Mouse (Mus musculus) Muller cell, postnatal 12 days (primary cell): ENCODE data around the gene Olfr516.

Experiments
- DNase-seq: peaks from one replicate; pipeline ENCODE4 v3.0.0-alpha.2; 2015; ENCODE audit errors: inconsistent ontology term

Gene Olfr516

DNA sequence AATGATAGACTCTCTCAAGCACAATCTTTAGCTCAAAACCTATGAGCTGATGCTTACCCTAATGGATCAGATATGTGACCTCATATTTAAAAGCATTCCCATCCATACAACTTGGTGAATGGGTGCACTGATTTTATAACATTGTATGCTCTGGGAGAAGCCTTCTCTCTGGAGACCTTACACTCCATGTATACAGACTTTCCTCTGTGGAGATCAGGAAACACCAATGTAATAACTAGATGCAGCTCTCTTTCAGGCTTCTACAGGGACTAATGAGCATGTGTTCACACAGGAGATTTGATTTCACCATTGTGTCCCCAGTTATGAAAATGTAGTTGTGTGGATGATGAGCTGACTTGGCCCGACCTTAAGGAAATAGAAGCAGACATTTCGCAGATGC lies at the start of gene Olfr516:
Olfr516 (minus strand) TSS at position 101 of the 400 bp plus-strand sequence.
- no peak for DNase-seq

DNA sequence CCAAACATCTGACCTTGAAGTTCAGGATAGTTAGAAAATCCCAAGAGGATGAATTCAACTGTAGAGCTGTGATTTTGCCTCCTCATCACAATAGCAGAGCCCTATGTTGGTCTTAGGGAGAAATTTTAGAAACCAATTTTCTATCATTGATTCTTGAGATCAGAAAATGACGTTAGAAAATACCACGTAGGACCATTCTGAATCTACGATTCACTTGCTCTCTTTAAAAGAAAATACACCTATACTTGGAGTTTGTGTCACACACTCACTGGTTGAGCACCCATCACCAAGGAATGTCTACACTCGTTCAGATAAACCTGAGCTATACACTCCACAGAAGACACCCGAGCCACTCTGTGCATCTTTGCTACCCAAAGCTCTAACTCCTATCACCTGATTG lies 44.0 kb upstream of the Olfr516 start, which contains the start of gene Olfr519:
Olfr519 (minus strand) TSS at position 101 of the 400 bp plus-strand sequence.
- no peak for DNase-seq

- no peak for DNase-seq
Observed at GRCm38 (mm10) chr7:108884906-108885305, 34.6 kb upstream of the Olfr516 start, which contains the start of gene Olfr518. TSS of gene Olfr518 (minus strand) at chr7:108885006.

GRCm38 (mm10) chr7:108872279-108872678 lies 21.9 kb upstream of the Olfr516 start, which contains the start of gene Olfr517:
TSS of gene Olfr517 (minus strand) at chr7:108872379.
- no peak for DNase-seq

DNA sequence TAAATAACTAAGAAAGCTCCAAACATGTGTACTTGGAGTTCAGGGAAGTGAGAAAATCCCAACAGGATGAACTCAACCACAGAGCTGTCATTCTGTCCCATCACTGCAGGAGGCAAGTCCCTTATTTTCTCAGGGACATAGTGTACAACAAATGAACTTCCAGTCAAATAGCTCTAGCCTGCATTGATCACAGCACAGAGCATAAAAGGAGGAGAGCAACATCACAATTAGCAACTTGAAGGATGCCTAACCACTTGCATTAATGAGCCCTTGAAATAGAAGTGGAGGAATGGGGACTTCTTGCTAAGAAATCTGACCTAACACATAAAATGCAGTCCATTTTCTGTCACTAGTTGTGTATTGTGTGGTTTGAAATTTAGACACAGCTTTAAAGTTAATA lies 24.4 kb downstream of the Olfr516 start, which contains the start of gene Olfr514:
Olfr514 (minus strand) TSS at position 101 of the 400 bp plus-strand sequence.
- no peak for DNase-seq

DNA sequence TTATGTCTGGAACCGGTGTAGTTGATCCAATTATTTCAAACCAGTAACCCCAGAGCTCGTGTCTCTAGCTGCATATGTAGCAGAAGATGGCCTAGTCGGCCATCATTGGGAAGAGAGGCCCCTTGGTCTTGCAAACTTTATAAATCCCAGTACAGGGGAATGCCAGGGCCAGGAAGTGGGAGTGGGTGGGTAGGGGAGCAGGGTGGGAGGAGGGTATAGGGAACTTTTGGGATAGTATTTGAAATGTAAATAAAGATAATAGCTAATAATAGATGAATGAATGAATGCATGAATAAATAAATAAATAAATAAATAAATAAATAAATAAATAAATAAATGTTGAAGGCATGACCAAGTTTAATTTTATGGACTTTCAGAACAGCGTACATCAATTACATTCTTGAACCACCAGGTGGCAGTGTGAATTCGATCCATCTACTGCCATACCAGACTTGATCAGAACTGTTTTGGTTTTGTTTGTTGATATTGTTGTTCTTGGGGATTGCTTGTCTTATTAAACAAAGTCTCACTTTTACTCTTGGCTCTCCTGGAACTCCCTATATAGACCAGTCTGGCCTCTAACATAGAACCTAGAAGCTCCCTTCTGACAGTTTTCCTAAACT lies 35.6 kb downstream of the Olfr516 start:
- peak; percentile 6 for DNase-seq

- no peak for DNase-seq
Observed at GRCm38 (mm10) chr7:108797205-108797933, 53.0 kb downstream of the Olfr516 start.
